Mouse (Mus musculus) testis, adult 2 months (tissue): Measurements from ENCODE around the gene Htr2b.

ENCODE experiments used
- CTCF ChIP-seq: fragments of 200-500 bp; IDR thresholded peaks from 2 replicates; pipeline ENCODE4 v1.5.1; 2012; ENCODE audit warnings: low read depth, mild to moderate bottlenecking, inconsistent platforms, low read length, moderate library complexity; ENCODE audit not compliant: control insufficient read depth, insufficient read depth, insufficient replicate concordance
- POLR2A ChIP-seq: fragments of 200-500 bp; IDR thresholded peaks from 2 replicates; pipeline ENCODE4 v1.6.1; 2012; ENCODE audit warnings: low read depth, mild to moderate bottlenecking, inconsistent platforms, low read length, moderate library complexity; ENCODE audit not compliant: control insufficient read depth

DNA sequence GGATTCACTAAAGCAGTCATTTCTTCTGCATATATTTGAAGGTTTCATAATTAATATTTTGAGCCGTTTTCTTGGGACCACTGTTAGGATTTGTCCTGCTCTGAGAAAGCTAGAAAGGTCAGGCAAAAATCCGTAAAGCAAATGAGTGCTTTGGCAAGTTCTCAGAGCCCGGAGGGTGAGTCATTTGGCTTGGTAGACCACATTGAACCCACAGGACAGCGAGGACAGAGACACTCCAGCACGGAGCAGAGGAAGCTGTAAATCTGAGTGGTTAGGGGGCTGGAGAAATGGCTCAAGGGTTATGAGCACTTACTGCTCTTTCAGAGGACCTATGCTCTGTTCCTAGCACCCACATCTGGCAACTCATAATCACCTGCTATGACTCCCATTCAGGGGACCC lies 35.8 kb upstream of the Htr2b start:
- TF ChIP-seq CTCF (no peak), POLR2A (no peak)
